Mouse (Mus musculus) telencephalon, adult 2 months (tissue): ENCODE results near the gene Mxd1.

Experiments
- DNase-seq: peaks from one replicate; pipeline ENCODE4 v3.0.0-alpha.2; 2011; ENCODE audit warnings: low read depth, low spot score

The Mxd1 gene

GRCm38 (mm10) chr6:86668580-86669239 lies at the start of gene Mxd1:
Mxd1 (minus strand) TSS chr6:86669161.
- no peak for DNase-seq

GRCm38 (mm10) chr6:86708072-86708774 lies 39.3 kb upstream of the Mxd1 start:
- no peak for DNase-seq

GRCm38 (mm10) chr6:86702577-86702976 lies 33.6 kb upstream of the Mxd1 start:
- no peak for DNase-seq

- DNase-seq = no peak
Observed at GRCm38 (mm10) chr6:86697903-86698302, 28.9 kb upstream of the Mxd1 start.

GRCm38 (mm10) chr6:86696213-86696612 lies 27.3 kb upstream of the Mxd1 start:
- no peak for DNase-seq

- no peak for DNase-seq
Observed at GRCm38 (mm10) chr6:86694465-86694864, 25.5 kb upstream of the Mxd1 start.

- no peak for DNase-seq
Observed at GRCm38 (mm10) chr6:86689671-86690070, 20.7 kb upstream of the Mxd1 start.

- no peak for DNase-seq
Observed at GRCm38 (mm10) chr6:86686971-86687370, 18.0 kb upstream of the Mxd1 start.

- DNase-seq = no peak
Observed at GRCm38 (mm10) chr6:86684655-86685011, 15.7 kb upstream of the Mxd1 start.

GRCm38 (mm10) chr6:86683872-86684654 lies 15.1 kb upstream of the Mxd1 start, which contains the start of gene Snrnp27:
Snrnp27 (minus strand) TSS chr6:86684522.
- peak; percentile 91 for DNase-seq

GRCm38 (mm10) chr6:86681289-86681688 lies 12.3 kb upstream of the Mxd1 start:
- no peak for DNase-seq

GRCm38 (mm10) chr6:86678341-86678740 lies 9.4 kb upstream of the Mxd1 start:
- no peak for DNase-seq

GRCm38 (mm10) chr6:86670873-86671272 lies 1.9 kb upstream of the Mxd1 start:
- DNase-seq = peak; percentile 78

- peak; percentile 100 for DNase-seq
Observed at GRCm38 (mm10) chr6:86669240-86669727, 323 bp upstream of the Mxd1 start.

- DNase-seq = no peak
Observed at GRCm38 (mm10) chr6:86667061-86667460, 1.9 kb downstream of the Mxd1 start.

- no peak for DNase-seq
Observed at GRCm38 (mm10) chr6:86665560-86666307, 3.2 kb downstream of the Mxd1 start.

GRCm38 (mm10) chr6:86665076-86665475 lies 3.9 kb downstream of the Mxd1 start:
- DNase-seq = no peak

GRCm38 (mm10) chr6:86660161-86660877 lies 8.6 kb downstream of the Mxd1 start:
- no peak for DNase-seq

GRCm38 (mm10) chr6:86658501-86658900 lies 10.5 kb downstream of the Mxd1 start:
- DNase-seq = no peak

GRCm38 (mm10) chr6:86654270-86654916 lies 14.6 kb downstream of the Mxd1 start:
- no peak for DNase-seq
